Mouse (Mus musculus): Measurements from ENCODE around the gene Il4.

Gene Il4

GRCm38 (mm10) chr11:53624124-53624523 lies 5.7 kb upstream of the Il4 start:
- no peak for DNase-seq (ENCODE audit: low read depth, low spot score)

- DNase-seq (ENCODE audit: low read depth, low spot score) = no peak
Measured at GRCm38 (mm10) chr11:53623573-53623972, 5.1 kb upstream of the Il4 start.

- DNase-seq (ENCODE audit: low read depth, low spot score) = no peak
Measured at GRCm38 (mm10) chr11:53622440-53622806, 4.0 kb upstream of the Il4 start.

- DNase-seq (ENCODE audit: low read depth, low spot score) = no peak
Measured at GRCm38 (mm10) chr11:53621582-53622439, 3.3 kb upstream of the Il4 start.

- DNase-seq (ENCODE audit: low read depth, low spot score) = no peak
Measured at GRCm38 (mm10) chr11:53620094-53620493, 1.6 kb upstream of the Il4 start.

- DNase-seq (ENCODE audit: low read depth, low spot score) = no peak
Measured at GRCm38 (mm10) chr11:53619428-53619827, 959 bp upstream of the Il4 start.

GRCm38 (mm10) chr11:53617562-53618109 lies 833 bp downstream of the Il4 start:
- no peak for DNase-seq (ENCODE audit: low read depth, low spot score)

GRCm38 (mm10) chr11:53616748-53617558 lies 1.5 kb downstream of the Il4 start:
- DNase-seq (ENCODE audit: low read depth, low spot score) = no peak

- no peak for DNase-seq (ENCODE audit: low read depth, low spot score)
Measured at GRCm38 (mm10) chr11:53615575-53615974, 2.9 kb downstream of the Il4 start.

- DNase-seq (ENCODE audit: low read depth, low spot score) = no peak
Measured at GRCm38 (mm10) chr11:53615172-53615571, 3.3 kb downstream of the Il4 start.

- no peak for DNase-seq (ENCODE audit: low read depth, low spot score)
Measured at GRCm38 (mm10) chr11:53609672-53610071, 8.8 kb downstream of the Il4 start.

GRCm38 (mm10) chr11:53609231-53609630 lies 9.2 kb downstream of the Il4 start:
- DNase-seq (ENCODE audit: low read depth, low spot score) = no peak

- no peak for DNase-seq (ENCODE audit: low read depth, low spot score)
Measured at GRCm38 (mm10) chr11:53605609-53606008, 12.9 kb downstream of the Il4 start.

- DNase-seq (ENCODE audit: low read depth, low spot score) = no peak
Measured at GRCm38 (mm10) chr11:53604983-53605382, 13.5 kb downstream of the Il4 start.

- no peak for DNase-seq (ENCODE audit: low read depth, low spot score)
Measured at GRCm38 (mm10) chr11:53591116-53591515, 27.4 kb downstream of the Il4 start.

- no peak for DNase-seq (ENCODE audit: low read depth, low spot score)
Measured at GRCm38 (mm10) chr11:53590368-53590768, 28.1 kb downstream of the Il4 start.

GRCm38 (mm10) chr11:53588279-53588678 lies 30.2 kb downstream of the Il4 start:
- DNase-seq (ENCODE audit: low read depth, low spot score) = no peak

- no peak for DNase-seq (ENCODE audit: low read depth, low spot score)
Measured at GRCm38 (mm10) chr11:53585510-53585909, 33.0 kb downstream of the Il4 start.

- DNase-seq (ENCODE audit: low read depth, low spot score) = no peak
Measured at GRCm38 (mm10) chr11:53584849-53585248, 33.6 kb downstream of the Il4 start.

GRCm38 (mm10) chr11:53583151-53583550 lies 35.3 kb downstream of the Il4 start:
- no peak for DNase-seq (ENCODE audit: low read depth, low spot score)

- no peak for DNase-seq (ENCODE audit: low read depth, low spot score)
Measured at GRCm38 (mm10) chr11:53580562-53580961, 37.9 kb downstream of the Il4 start.

GRCm38 (mm10) chr11:53567224-53568014 lies 51.0 kb downstream of the Il4 start, which contains the start of gene Kif3a:
Kif3a (plus strand) TSS chr11:53567379.
- DNase-seq (ENCODE audit: low read depth, low spot score) = peak; percentile 96

Data from embryo, embryonic 11.5 days (tissue).